Mouse (Mus musculus) MEL (cell line): ENCODE data around the gene Tnip3.

Source experiments
- CHD1 ChIP-seq: IDR thresholded peaks from 2 replicates; pipeline ENCODE4 v1.6.1; 2012; ENCODE audit warnings: low read depth, mild to moderate bottlenecking, inconsistent platforms, low read length, improper control_type of control experiment
- CTCF ChIP-seq, 3 experiments: IDR thresholded peaks in 2 of 3; conservative IDR thresholded peaks in 1 of 3; 2 replicates each; pipeline ENCODE4 v1.5.1; 2011 to 2012; ENCODE audit warnings: low read length in 3 of 3, low read depth in 2 of 3, mild to moderate bottlenecking in 2 of 3, improper control_type of control experiment in 1 of 3, inconsistent platforms in 1 of 3, mixed read lengths in 1 of 3, moderate library complexity in 1 of 3; ENCODE audit not compliant: control insufficient read depth in 1 of 3, insufficient read depth in 1 of 3, poor library complexity in 1 of 3, severe bottlenecking in 1 of 3
- EP300 ChIP-seq, 2 experiments: IDR thresholded peaks; 2 replicates each; pipeline ENCODE4 v1.6.1; 2011; ENCODE audit warnings: improper control_type of control experiment in 2 of 2, low read length in 2 of 2, low read depth in 1 of 2, mild to moderate bottlenecking in 1 of 2
- POLR2A ChIP-seq, 2 experiments: IDR thresholded peaks; 2 replicates each; pipeline ENCODE4 v1.6.1; 2011 to 2012; ENCODE audit warnings: low read length in 2 of 2, mild to moderate bottlenecking in 2 of 2, control low read depth in 1 of 2, improper control_type of control experiment in 1 of 2, low read depth in 1 of 2, moderate library complexity in 1 of 2; ENCODE audit not compliant: control insufficient read depth in 1 of 2, insufficient read depth in 1 of 2, poor library complexity in 1 of 2
- ZKSCAN1 ChIP-seq: IDR thresholded peaks from 2 replicates; pipeline ENCODE4 v1.6.1; 2012; ENCODE audit warnings: low read depth, mild to moderate bottlenecking, inconsistent platforms, low read length, improper control_type of control experiment, moderate library complexity

- no peak for TF ChIP-seq CTCF (IDR thresholded peaks at IDR 0.05 in 2 of 3, conservative IDR thresholded peaks at IDR 0.05 in 1 of 3; ENCODE audit: control insufficient read depth in 1 of 3, insufficient read depth in 1 of 3, low read depth in 2 of 3, low read length in 3 of 3, poor library complexity in 1 of 3, severe bottlenecking in 1 of 3)
- no peak for TF ChIP-seq POLR2A (IDR thresholded peaks at IDR 0.05; ENCODE audit: control insufficient read depth in 1 of 2, insufficient read depth in 1 of 2, low read depth in 1 of 2, low read length in 2 of 2, poor library complexity in 1 of 2)
- no peak for TF ChIP-seq ZKSCAN1
- no peak for TF ChIP-seq EP300 (IDR thresholded peaks at IDR 0.05; ENCODE audit: low read depth in 1 of 2, low read length in 2 of 2)
- no peak for TF ChIP-seq CHD1
Measured at GRCm38 (mm10) chr6:65669971-65670370, 144.9 kb downstream of the Tnip3 start.
